Mouse (Mus musculus) heart, postnatal 14 days (tissue): Measurements from ENCODE around the gene Chst11. TPM values are rescaled to one million over a fixed set of nuclear protein-coding genes. Genes with fewer than 3 reads are reported as not detected.

Experiments
- DNase-seq, 2 experiments: peaks; one replicate each; pipeline ENCODE4 v3.0.0; 2021 to 2022
- intact Hi-C: fragments of 180-260 bp; cut with DNase I; formaldehyde crosslinking; loops from one replicate; pipeline ENCODE4 v1.15.1; 2025
- total RNA-seq, 2 experiments: library from RNA; stranded (reverse); gene quantifications; 2 replicates each; pipeline ENCODE4 v1.2.3; 2021

Chst11 gene
- total RNA-seq, 2 experiments from 2014 or later: 3.4 to 4.1 TPM

DNA sequence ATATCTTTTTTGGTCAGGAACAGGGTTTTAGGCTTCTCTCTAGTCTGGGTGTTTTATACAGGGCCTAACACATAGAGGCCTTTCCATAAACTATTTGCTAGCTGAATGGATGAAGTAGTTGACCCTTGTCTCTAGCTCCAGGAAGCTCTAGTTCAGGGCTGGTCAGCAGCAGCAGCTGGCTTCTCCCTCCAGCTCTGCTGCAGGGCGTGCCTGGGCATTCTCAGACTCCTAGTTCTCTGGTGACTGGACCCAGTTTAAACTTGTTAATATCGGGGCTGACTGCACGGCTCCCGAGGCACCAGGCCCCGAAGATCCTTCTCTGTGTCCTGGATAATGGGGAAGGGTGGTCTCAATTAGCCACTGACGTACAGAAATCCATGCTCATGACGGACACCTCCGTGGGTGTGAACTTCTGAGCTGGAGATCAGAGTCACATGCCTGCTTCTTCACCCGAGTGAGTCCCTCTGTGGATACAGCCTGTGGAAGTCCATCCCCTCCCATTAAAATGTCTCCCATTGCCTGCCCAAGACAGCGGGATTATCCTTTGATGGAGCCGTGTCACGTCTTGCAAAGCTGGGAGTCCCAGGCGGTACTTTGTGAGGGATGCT is 4.2 kb downstream of the Chst11 start:
- intact Hi-C loops: loop anchor here (5.0 kb wide), 1 partner anchor 203 kb away; no protein-coding TSS in a partner anchor

DNA sequence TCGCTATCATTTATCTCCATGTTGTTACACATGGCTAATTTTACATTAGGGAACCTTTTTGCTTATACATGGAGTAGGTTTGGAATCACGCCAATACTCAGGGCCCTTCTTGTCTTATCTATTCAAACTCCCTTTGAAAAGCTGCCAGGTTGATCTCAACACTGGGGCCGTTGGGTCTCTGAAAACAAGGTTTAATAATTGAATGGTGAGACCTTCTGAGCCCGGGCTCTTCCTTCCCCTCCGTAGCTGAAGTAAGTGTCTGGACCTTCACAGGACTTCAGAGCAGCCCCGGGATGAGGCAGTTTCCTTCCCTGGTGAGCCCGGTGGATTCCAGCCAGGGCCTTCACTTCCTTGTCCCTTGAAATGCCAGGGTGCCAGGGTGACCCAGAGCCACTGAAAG is 5.6 kb downstream of the Chst11 start:
- no peak for DNase-seq
- intact Hi-C loops: no loop called here

More for the DNA sequence above, 4.2 kb downstream of the Chst11 start:
- no peak for DNase-seq

DNA sequence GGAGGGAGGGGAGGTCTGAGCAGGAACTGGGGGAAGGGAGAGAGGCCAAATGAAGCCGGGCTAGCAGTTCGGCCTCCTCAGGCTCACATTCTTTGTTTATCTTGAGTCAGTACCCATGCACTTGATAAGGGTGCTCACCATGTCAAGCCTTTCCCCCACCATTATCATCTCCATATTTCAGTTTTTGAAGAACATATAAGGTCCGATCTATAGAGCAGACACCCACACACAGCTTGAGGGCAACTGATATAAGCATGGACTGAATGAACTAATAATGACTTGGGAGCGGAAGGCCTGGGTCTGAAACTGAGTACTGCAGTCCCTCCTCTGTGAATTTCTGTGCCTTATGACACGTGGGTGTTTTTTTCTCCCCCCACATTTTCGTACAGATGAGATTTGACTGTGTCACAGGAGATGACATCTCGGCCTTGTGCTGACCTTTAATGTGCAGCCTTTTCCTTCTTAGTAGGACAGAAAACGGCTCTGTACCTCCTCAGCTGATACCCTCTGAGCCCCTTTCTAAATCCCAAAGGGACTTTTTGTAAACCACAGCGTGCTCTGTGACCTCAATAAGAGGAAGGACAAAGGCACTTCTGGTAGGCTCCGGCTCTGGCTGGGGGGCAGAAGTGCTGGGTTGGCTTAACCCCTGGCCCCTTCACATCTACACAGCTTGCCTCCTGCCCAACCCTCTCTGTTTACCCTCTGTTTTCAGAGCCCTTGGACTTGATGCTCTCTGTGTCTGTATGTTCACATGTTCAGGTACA is 6.6 kb downstream of the Chst11 start:
- intact Hi-C loops: no loop called here
- no peak for DNase-seq

GRCm38 (mm10) chr10:82994284-82994683 is 9.0 kb downstream of the Chst11 start:
- intact Hi-C loops: no loop called here
- no peak for DNase-seq

GRCm38 (mm10) chr10:82997460-82997859 is 12.2 kb downstream of the Chst11 start:
- intact Hi-C loops: no loop called here

GRCm38 (mm10) chr10:83000169-83000568 is 14.9 kb downstream of the Chst11 start:
- DNase-seq: no peak
- intact Hi-C loops: no loop called here

More at GRCm38 (mm10) chr10:82997460-82997859, 12.2 kb downstream of the Chst11 start:
- DNase-seq: no peak

- intact Hi-C loops: no loop called here
- DNase-seq: no peak
Measured at GRCm38 (mm10) chr10:83000721-83001120, 15.4 kb downstream of the Chst11 start.

- intact Hi-C loops: no loop called here
- no peak for DNase-seq
Measured at GRCm38 (mm10) chr10:83003899-83004298, 18.6 kb downstream of the Chst11 start.

DNA sequence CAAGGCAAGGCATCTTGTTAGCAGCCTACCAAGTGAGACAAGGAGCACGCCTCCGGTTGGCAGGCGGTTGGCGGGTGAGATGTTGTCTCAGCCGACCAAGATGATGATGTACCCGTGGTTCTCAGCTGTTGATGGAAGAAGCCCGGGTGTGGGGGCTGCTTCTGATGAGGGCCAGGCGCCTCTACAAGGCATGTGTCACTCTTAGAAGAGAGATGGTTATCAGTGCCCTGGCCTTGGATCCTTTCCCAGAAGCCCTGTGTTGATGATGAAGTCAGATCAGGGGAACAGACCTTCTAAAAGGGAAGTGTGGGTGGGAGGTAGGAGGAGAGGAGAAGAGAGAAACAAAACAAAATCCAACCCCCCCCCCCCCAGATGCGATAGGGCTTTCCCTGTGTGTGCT is 19.1 kb downstream of the Chst11 start:
- intact Hi-C loops: no loop called here
- DNase-seq: peak; percentile 31 to 36

- intact Hi-C loops: no loop called here
- peak in 1 of 2 experiments; percentile 19 for DNase-seq
Measured at GRCm38 (mm10) chr10:83005003-83005402, 19.7 kb downstream of the Chst11 start.

- intact Hi-C loops: no loop called here
- no peak for DNase-seq
Measured at GRCm38 (mm10) chr10:83006258-83006657, 21.0 kb downstream of the Chst11 start.

- DNase-seq: no peak
- intact Hi-C loops: no loop called here
Measured at GRCm38 (mm10) chr10:83013984-83014383, 28.7 kb downstream of the Chst11 start.

DNA sequence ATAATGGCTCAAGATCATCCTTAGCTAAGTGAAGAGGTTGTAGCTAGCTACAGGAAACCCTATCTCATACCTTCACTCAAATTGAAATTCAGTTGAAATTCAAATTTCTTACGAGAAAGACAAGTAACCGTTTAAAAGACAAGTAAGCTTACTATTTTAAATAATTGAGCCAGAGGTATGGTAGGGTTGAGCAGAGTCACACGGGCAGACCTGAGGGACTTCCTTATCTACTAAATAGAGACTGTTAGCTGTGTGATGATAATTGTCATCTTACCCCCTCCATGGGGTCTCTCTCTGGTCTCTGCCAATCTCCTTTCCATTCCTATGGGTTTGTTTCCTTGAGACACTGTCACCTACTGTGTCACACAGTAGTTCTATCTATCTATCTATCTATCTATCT is 30.6 kb downstream of the Chst11 start:
- no peak for DNase-seq
- intact Hi-C loops: no loop called here

DNA sequence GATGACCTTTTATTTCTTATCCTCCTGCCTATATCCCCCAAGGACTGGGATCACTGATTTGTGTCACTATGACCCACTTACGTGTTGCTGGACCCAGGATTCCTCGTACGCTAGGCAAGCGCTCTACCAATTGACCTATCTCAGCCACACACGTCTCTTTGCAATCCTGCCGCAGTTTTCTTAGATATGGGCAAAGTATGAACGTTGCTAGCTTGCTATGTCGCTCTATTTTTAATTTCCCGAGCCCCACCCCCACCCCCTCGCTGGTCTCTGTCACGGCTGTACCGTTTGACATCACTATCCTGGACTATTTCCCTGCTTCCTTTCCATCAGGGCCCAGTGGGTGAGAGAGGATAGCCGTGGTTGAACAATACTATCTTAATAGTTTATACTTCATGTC is 31.5 kb downstream of the Chst11 start:
- intact Hi-C loops: no loop called here

DNA sequence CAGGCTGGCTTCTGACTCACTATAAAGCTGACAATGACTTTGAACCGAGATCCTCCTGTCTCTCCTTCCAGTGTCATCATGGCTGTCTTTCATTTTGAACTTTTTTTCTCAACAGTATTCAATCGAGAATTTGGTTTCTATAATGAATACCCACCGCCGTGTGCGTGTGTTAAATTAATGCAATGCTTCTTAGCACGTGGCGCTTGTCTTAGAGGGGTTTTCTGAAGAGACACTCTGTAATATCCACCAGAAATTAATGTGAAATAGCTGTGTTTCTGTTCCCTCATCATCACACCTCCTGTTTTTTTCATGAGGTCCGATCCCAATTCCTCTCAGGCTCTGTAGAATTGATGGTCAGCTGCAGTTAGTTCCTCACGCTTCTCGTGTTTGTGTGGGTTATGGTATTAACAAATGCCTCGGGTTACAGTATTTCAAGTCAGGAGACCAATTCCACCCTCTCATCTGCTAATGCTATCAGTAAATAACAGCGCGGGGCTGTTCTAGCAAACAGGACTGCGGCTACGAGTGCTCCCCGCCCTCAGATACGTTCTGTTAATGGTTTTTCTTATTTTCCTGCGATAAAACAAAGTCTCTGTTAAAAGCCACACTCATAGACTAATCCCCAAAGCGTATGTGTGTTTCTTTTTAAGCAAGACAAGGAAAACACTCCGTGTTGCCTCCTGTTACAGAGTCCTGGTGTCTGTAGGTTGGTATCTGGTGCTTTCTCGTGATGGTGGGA is 32.6 kb downstream of the Chst11 start:
- DNase-seq: no peak
- intact Hi-C loops: no loop called here

More for the DNA sequence above, 31.5 kb downstream of the Chst11 start:
- no peak for DNase-seq

DNA sequence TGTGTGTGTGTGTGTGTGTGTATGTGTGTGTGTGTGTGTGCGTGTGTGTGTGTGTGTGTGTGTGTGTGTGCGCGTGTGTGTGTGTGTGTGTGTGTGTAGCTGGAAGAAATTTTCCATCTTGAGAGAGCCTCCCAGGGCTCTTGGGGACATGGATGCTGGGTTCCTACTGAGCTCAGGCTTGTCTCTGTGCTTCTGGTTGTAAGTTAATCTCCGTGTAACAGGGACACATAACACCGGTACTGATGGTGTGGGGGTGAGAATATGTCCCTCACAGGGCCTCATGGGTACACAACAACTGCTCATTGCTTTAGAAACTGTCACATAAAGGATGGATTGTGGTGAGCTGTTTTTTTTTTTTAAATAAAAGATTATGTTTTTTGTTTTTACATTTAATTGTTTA is 33.2 kb downstream of the Chst11 start:
- intact Hi-C loops: no loop called here
- no peak for DNase-seq

DNA sequence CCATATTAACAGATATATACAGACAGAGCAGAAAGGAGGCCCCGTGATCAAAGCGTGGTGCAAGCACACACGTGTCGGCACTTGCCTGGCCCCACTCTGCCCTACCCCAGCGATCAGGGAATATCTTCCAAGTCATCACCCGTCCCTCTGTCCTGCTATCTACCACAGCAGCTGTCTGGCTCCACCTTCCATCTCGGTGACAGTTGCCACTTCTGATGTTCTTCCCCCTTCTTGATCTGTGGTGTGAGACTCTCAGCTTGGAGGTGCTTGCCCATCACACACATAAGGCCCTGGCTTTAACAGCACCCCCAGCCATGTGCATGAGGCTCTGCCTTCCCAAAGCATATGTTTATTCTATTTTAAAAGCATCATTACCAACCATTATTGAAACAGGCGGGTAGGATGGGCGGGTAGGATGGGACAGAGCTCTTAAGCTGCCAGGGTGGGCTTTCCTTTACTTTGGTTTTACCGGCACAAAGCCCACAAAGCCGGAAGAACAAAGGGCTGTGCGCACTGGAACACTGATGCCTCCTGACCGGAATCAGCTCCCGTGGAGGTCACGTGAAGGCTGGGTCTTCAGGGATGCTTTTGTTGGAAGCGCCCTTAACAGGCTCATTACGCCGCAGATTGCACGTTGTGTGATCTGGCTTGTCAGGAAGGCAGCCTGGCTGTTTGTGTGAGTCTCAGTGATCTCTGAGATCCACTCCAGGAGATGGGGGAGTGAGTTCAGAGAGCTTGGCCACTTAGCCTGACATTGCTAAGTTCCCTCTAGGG is 34.4 kb downstream of the Chst11 start:
- peak in 1 of 2 experiments; percentile 17 for DNase-seq

GRCm38 (mm10) chr10:83022616-83023015 is 37.3 kb downstream of the Chst11 start:
- DNase-seq: no peak
- intact Hi-C loops: no loop called here

More for the DNA sequence above, 34.4 kb downstream of the Chst11 start:
- intact Hi-C loops: no loop called here

DNA sequence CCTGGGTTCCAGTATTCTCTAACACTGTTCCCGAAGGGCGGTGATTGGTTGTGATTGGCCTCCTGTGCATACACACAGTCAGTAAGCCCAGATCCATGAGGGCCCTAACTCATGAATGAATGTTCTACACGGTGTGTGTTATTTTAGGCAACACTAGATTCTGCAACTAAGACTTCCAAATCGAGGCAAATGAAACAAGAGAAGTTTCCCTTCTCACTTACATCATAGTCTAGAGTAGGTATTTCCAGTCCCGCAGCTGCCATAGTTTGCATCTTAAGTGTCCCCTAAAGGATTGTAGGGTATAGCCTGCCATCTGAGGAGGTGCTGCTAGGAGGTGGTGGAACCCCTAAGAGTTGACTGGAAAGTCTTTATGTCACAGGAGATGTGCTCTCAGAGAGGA is 40.9 kb downstream of the Chst11 start:
- intact Hi-C loops: no loop called here
- DNase-seq: no peak

- intact Hi-C loops: no loop called here
- no peak for DNase-seq
Measured at GRCm38 (mm10) chr10:83027673-83028072, 42.4 kb downstream of the Chst11 start.
